Mouse (Mus musculus) cerebral cortex, adult 2 months (tissue): ENCODE data around the gene Kcnj12.

Experiments
- WGBS: fragments of 180-500 bp; shearing (Covaris S2); methylation state at CpG from one replicate; pipeline ENCODE4 v1.1.7; 2018; 5-methylcytosine and 5-hydroxymethylcytosine counted together

The Kcnj12 gene

DNA sequence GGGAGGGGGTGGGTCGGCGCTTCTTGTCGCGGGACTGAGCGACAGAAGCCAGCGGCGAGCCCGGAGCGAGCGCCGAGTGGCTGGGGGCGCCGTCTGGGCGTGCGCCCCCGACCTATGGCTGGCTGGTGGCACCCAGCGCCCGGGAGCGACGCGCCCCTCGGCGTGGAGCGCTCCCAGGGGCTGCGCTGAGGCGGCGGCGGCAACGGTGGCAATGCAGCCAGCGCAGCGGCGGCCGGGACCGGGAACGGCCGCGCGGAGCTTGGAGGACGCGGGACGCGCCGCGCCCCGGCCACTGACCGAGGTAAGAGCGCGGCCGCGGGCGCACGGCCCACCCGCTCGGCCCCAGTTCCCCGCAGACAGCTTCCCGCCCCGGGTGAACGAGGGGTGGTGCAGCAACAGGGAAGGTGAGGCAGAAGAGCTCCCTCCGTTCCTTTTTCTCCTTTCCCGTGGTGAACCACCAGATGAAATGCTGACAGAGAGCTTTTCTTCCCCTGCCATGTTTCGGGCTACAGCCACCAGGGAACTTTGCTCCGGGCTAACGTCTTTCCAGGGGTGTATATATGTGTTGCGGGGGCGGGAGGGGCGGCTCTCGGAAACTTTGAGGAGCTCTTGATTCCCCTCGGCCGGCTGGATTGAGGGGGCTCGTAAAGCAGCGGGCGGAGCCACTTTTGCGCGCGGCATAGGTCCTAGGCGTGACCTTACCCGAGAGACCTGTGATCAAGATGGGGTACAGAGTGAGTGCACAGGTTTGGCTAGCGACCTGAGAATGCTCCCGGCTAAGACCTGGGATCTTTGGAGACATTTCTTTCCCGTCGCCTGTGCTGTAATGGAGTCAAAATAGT, at the start of gene Kcnj12:
Gene Kcnj12 (plus strand): TSS at position 15 of the 842 bp plus-strand sequence.
- WGBS: 2% methylated on average over 81 of the region's 81 CpGs

DNA sequence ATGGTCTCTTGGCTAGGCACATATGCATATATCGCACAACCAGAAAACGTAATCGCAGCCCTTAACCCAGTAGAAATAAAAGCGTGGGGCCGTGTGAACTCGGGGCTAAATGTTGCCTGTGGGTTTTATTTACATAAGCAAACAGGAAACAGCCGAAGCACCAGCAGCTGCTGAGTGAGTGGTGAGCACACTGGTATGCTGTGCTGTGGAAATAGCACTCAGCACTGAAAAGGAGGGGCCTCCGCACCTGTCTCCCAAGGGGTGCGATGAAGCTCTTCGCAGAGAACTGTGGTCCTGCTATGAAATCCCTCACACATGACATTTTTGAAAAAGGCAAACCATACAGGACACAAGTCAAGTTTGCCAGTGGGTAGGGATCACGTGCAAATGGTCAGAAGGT, 47.3 kb upstream of the Kcnj12 start:
- 77% methylated on average over 11 of the region's 11 CpGs for WGBS

GRCm38 (mm10) chr11:60976234-60976633, 46.1 kb upstream of the Kcnj12 start:
- WGBS: 92% methylated on average over 2 of the region's 2 CpGs

DNA sequence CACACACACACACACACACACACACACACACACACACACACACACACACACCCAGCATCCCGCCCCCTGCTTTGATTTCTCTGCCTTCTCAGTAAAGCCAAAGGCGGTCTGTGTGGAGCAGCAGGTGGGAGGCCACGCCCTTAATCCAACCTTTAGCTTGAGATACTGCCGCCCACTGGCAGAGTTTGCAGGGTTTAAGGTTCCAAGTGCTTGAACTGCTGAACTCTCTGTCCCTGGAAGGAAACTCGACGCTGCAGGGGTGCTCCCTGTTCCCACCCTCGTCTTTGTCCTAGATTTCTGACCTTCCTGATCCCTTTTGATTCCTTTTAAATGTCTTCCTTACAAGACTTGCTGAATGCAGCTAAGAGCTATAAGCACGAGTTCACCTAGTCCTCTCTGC, 45.6 kb upstream of the Kcnj12 start:
- WGBS: 49% methylated on average over 8 of the region's 8 CpGs

GRCm38 (mm10) chr11:60977153-60977552, 45.2 kb upstream of the Kcnj12 start:
- WGBS: 39% methylated on average over 3 of the region's 3 CpGs

- 85% methylated on average over 2 of the region's 2 CpGs for WGBS
Observed at GRCm38 (mm10) chr11:60978658-60979057, 43.7 kb upstream of the Kcnj12 start.

DNA sequence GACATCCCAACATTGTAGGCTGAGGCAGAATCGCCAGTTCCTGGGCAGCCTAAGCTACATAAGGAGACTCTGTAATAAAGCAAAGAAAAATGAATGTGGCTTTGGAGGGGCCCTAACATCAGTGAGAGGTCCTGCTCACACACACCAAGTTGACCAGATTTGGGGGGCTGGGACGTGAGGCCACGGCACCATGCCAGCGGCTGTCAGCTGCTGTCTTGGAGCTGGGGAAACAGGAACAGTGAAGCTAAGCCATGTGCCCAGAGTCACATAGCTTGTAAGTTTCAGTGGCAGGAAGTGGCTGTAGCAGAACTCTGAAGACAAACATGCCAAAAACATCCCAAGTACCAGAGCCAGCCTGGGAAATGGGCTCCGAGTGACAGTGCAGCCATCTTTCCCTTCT, 42.6 kb upstream of the Kcnj12 start:
- 71% methylated on average over 5 of the region's 5 CpGs for WGBS

GRCm38 (mm10) chr11:60981693-60982486, 40.5 kb upstream of the Kcnj12 start:
- WGBS: 52% methylated on average over 14 of the region's 14 CpGs

- WGBS: 47% methylated on average over 13 of the region's 13 CpGs
Observed at GRCm38 (mm10) chr11:60984912-60985558, 37.3 kb upstream of the Kcnj12 start.

DNA sequence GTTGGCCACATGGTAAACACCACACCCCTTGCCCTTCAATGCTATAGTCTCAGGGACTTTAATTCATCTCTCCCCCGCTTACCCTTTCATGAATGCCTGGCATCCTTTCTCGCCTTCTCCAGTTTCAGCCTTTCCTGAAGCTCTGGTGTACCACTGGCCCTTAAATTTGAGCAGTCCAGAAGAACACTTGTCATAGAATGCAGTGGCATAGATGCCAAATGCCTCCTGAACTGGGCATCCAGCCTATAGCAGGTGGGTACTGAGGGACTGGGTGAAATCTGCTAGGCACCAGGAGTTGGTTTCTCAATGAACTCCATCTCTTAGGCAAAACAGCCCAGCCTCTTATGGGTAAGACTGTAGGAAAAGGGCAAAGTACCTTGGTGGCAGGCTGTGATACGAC, 31.9 kb upstream of the Kcnj12 start:
- 100% methylated on average over 3 of the region's 3 CpGs for WGBS

GRCm38 (mm10) chr11:61002736-61003135, 19.6 kb upstream of the Kcnj12 start:
- WGBS: 58% methylated on average over 8 of the region's 8 CpGs

DNA sequence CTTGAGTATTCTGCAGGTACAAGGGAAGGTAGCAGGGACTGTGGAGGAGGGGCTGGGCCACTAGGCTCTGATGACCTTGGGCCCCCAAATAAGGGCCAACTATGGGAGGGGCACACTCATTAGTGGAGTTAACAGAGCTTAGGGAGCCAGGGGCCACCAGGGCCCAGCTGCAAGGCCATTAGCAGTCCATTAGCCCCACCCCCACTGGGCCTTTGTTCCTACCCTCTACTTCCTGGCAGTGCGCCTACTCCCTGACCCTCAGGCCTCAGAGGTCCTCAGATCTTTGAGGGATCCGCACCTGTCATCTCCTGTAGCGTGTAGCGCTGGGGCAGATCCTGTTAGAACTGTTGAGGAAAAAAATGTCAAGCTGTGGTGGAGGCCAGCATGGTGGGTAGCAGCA, 18.3 kb upstream of the Kcnj12 start:
- 71% methylated on average over 4 of the region's 4 CpGs for WGBS

DNA sequence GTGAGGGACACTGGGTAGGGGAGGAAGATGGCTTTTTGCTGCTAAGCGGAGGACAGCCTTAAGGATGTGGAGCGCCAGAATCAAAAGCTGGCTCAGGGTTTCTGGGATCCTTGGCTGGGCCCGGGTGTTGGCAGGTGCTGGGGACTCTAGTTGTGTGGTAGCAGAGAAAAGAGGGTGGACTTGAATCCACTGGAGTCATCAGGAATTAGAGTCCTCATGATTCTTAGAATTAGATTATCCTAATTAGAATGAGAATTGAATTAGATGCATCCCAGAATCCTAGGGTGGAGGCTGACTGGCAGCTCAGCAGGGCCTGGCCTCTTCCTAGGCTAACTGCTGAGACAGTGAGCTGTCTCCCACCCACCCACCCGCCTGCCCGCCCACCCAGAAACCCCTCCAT, 17.6 kb upstream of the Kcnj12 start:
- WGBS: 72% methylated on average over 5 of the region's 5 CpGs

- WGBS: 60% methylated on average over 6 of the region's 6 CpGs
Observed at GRCm38 (mm10) chr11:61005345-61005744, 17.0 kb upstream of the Kcnj12 start.

DNA sequence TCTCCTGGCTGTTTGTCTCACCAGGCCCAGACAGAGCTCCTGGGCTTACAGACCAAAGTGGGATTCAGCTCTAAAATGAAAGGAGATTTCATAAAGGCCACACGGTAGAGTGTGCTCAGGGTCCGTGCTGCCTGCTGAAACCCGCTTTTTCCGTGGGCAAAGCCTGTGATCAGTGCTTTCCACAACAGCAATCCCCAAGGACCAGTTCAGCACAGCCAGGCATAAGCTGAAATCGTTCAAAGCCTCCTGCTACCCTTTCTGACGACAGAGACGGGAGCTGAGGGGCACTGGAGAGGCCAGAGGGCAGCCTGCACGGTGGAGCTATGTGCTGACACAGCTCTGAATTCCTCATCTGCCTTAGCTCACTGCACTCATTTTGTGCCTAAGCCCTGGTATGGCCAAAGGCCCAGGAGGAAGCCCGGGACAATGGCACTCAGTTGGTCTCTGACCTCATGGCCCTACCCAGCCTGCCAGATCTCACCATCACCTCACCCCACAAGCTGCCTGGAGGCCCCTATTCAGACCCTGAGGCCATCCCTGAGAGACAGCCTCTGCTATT, 10.5 kb upstream of the Kcnj12 start:
- 67% methylated on average over 9 of the region's 9 CpGs for WGBS

DNA sequence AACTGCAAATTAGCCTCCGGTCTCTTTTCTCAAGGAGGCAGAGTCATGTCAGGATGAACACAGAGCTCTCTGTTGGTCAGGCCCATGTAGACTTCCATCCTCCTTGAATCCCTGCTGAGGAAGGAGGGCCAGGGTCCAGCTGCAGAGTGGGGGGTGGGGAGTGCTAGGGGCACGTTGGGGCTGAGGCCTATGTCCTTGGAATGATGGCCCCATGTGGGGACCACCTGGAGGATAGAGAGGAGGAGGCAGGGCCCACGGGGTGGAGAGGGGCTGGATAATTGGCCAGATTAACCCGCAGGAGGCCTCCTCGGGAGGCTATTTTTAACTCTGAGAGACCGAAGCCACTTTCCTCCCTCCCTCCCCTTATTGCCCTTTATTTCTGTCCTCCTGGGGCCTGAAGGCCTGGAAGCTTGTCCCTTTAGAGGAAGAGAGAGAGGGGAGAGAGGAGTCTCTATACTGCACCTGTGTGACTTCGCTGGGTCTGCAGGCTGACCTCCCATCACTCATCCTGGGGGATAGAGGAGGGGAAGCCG, 5.4 kb upstream of the Kcnj12 start:
- WGBS: 69% methylated on average over 8 of the region's 8 CpGs

- WGBS: 78% methylated on average over 5 of the region's 5 CpGs
Observed at GRCm38 (mm10) chr11:61021129-61021528, 1.2 kb upstream of the Kcnj12 start.

DNA sequence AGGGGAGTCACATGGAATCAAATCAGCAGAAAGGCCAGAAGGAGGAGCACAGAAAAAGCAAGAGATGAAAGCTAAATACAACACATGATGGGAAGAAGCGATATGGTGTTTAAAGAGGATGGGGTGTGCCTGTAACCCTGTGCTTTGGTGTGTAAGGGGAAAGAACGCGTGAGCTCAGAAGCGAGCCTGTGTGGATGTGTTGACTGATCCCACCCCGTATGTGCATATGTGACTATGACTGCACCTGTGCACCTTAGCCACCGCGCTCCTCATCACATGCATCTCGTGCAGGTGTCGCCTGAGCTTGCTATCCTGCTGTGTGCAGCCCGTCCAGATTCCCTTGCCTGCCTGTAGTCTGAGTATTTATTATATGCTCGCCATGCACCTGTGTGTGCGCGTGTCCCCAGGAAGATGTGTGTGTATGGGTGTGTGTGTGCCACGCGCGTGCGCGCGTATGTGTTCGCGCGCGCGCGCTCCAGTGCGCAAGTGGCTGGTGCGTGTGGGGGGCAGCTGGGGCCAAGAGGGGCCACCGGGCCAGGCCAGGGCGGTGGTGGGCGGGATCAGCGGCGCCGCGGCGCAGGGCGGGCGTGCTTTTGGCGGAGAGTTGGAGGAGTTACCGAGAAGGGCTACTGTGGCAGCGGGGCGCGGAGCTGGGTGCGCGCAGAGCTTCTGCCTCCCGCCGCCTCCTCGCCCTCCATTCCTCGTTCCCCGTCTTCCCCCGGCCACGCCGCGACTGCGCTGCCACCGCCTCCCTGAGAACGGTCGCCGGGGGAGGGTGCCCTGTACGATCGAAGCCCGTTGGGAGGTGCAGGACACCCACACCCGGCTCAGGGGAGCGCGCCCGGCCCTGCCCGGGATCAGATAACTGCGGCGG, 451 bp upstream of the Kcnj12 start:
- WGBS: 2% methylated on average over 58 of the region's 68 CpGs

DNA sequence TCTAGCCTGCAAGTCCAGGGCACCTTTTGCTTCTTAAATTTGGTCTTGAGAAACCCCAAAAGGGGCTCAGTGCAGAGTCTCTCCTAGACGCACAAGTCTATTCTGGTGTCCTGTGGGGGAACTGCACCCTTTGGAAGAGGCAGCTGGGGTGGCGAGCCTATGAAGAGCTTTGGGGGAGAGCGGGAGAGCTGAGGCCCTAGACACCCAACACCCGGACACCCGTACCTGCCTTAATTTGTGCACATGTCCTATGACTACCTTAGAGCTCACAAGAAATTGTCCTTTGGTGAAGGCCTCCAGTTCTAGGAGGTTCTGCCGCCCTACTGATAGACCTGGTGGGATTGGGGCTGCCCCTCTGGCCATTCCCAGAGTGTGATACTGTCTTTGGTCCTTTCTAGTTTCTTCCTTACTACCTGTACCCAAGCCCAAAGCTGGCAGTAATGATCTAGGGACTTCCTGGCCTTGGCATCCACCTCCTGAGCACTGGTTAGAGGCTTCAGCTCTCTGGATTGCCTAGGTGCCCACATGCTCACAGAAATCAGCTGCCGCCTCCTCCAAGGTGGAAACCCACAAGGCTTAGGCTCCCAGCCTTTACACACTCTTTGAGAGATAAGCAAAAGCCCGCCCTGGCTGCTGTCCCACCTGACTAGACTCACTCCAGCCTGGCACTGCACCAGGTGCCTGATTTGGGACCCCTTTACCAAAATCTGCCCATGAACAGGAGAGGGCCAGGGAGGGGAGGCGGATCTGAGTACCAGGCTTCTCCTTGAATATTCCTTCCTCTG, 1.2 kb downstream of the Kcnj12 start:
- WGBS: 63% methylated on average over 9 of the region's 9 CpGs

- 89% methylated on average over 6 of the region's 6 CpGs for WGBS
Observed at GRCm38 (mm10) chr11:61024388-61024787, 2.0 kb downstream of the Kcnj12 start.
